Mouse (Mus musculus) yolk sac, embryonic 10.5 days (tissue): ENCODE results near the gene Slc38a1.

Source experiments
- DNase-seq: peaks from one replicate; pipeline ENCODE4 v3.0.0-alpha.2; 2017; ENCODE audit warnings: low spot score

Slc38a1 gene

GRCm38 (mm10) chr15:96617555-96617954 lies 25.2 kb downstream of the Slc38a1 start:
- DNase-seq = no peak

GRCm38 (mm10) chr15:96608671-96609070 lies 34.0 kb downstream of the Slc38a1 start:
- DNase-seq = no peak

GRCm38 (mm10) chr15:96607422-96607821 lies 35.3 kb downstream of the Slc38a1 start:
- no peak for DNase-seq

GRCm38 (mm10) chr15:96604282-96604681 lies 38.4 kb downstream of the Slc38a1 start:
- no peak for DNase-seq

GRCm38 (mm10) chr15:96602043-96602442 lies 40.7 kb downstream of the Slc38a1 start:
- no peak for DNase-seq

- peak; percentile 62 for DNase-seq
These were observed 42.6 kb downstream of the Slc38a1 start for GRCm38 (mm10) chr15:96599852-96600781.

- DNase-seq = peak; percentile 61
These were observed 43.7 kb downstream of the Slc38a1 start for GRCm38 (mm10) chr15:96598888-96599578.

- peak; percentile 57 for DNase-seq
These were observed 45.6 kb downstream of the Slc38a1 start for GRCm38 (mm10) chr15:96597116-96597515.

- DNase-seq = no peak
These were observed 48.4 kb downstream of the Slc38a1 start for GRCm38 (mm10) chr15:96594316-96594715.

- no peak for DNase-seq
These were observed 48.8 kb downstream of the Slc38a1 start for GRCm38 (mm10) chr15:96593866-96594265.

- DNase-seq = no peak
These were observed 49.3 kb downstream of the Slc38a1 start for GRCm38 (mm10) chr15:96593457-96593856.

GRCm38 (mm10) chr15:96592976-96593375 lies 49.7 kb downstream of the Slc38a1 start:
- no peak for DNase-seq

- DNase-seq = no peak
These were observed 50.8 kb downstream of the Slc38a1 start for GRCm38 (mm10) chr15:96591876-96592417.

- no peak for DNase-seq
These were observed 53.6 kb downstream of the Slc38a1 start for GRCm38 (mm10) chr15:96588996-96589657.

- no peak for DNase-seq
These were observed 54.7 kb downstream of the Slc38a1 start for GRCm38 (mm10) chr15:96587998-96588397.

GRCm38 (mm10) chr15:96583371-96584008 lies 59.2 kb downstream of the Slc38a1 start:
- DNase-seq = no peak

GRCm38 (mm10) chr15:96576998-96577397 lies 65.7 kb downstream of the Slc38a1 start:
- DNase-seq = no peak

GRCm38 (mm10) chr15:96568983-96569363 lies 73.7 kb downstream of the Slc38a1 start:
- no peak for DNase-seq

- peak; percentile 64 for DNase-seq
These were observed 74.3 kb downstream of the Slc38a1 start for GRCm38 (mm10) chr15:96568271-96568982.

GRCm38 (mm10) chr15:96566850-96567271 lies 75.9 kb downstream of the Slc38a1 start:
- DNase-seq = peak; percentile 84

- no peak for DNase-seq
These were observed 78.9 kb downstream of the Slc38a1 start for GRCm38 (mm10) chr15:96563852-96564251.
